Mouse (Mus musculus): ENCODE measurements around the gene Ak6.

DNA sequence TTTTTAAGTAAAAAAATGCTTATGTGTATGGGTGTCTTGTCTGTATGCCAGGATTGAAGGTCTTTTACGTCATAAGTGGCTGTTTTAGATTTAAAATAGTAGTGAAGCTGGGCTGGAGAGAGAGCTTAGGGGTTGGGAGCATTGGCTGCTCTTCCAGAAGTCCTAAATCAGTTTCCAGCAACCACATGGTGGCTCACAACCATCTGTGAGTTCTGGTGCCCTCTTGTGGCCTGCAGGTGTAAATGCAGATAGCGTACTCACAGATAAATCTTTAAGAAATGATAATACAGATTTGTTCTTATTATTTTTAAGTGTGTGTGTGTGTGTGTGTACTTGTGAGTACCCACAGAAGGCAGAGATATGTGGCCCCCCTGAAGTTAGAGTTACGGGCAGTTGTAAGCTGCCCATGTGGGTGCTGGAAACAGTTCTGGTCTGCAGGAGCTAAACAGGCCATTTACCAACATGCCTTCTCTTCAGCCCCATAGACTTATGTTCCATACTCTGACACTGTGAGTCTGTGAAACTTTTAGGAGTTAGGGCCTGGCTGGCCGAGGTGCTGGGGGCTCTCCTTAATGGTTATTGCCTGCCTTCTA lies 9.2 kb downstream of the Ak6 start:
- TF ChIP-seq CTCF (IDR thresholded peaks at IDR 0.05; ENCODE audit: low read depth, low read length) (peak; percentile 69), POLR2A (IDR thresholded peaks at IDR 0.05; ENCODE audit: borderline replicate concordance, low read depth, low read length) (no peak)
